Mouse (Mus musculus): ENCODE measurements around the gene Tead3.

- TF ChIP-seq CTCF (IDR thresholded peaks at IDR 0.05; ENCODE audit: borderline replicate concordance, insufficient read depth, low read length) (no peak), POLR2A (IDR thresholded peaks at IDR 0.05; ENCODE audit: low read depth, low read length) (no peak)
These were observed 33.7 kb upstream of the Tead3 start for GRCm38 (mm10) chr17:28384298-28384697.

All from embryonic fibroblast, embryonic 13.5 days (primary cell).